Mouse (Mus musculus) adrenal gland, adult (tissue): ENCODE data around the gene Gm28308.

Experiments
- DNase-seq, 2 experiments: peaks; one replicate each; pipeline ENCODE4 v3.0.0; 2022 to 2023; ENCODE audit warnings: low spot score in 1 of 2; ENCODE audit not compliant: inconsistent age in 2 of 2

Gene Gm28308

GRCm38 (mm10) chr6:52170898-52171223, 42.3 kb downstream of the Gm28308 start:
- no peak for DNase-seq

- peak; percentile 59 to 75 for DNase-seq
Observed at GRCm38 (mm10) chr6:52170166-52170897, 42.8 kb downstream of the Gm28308 start.

GRCm38 (mm10) chr6:52169499-52170165, 43.5 kb downstream of the Gm28308 start:
- peak in 1 of 2 experiments; percentile 58 for DNase-seq

- DNase-seq = peak; percentile 50 to 79
Observed at GRCm38 (mm10) chr6:52168191-52169055, 44.7 kb downstream of the Gm28308 start.

GRCm38 (mm10) chr6:52167736-52168161, 45.4 kb downstream of the Gm28308 start:
- DNase-seq = peak; percentile 7 to 50

GRCm38 (mm10) chr6:52167176-52167575, 46.0 kb downstream of the Gm28308 start:
- DNase-seq = peak in 1 of 2 experiments; percentile 44

GRCm38 (mm10) chr6:52166431-52167077, 46.6 kb downstream of the Gm28308 start:
- peak; percentile 19 to 67 for DNase-seq

GRCm38 (mm10) chr6:52165441-52166370, 47.4 kb downstream of the Gm28308 start:
- DNase-seq = peak; percentile 48 to 83

- DNase-seq = peak; percentile 59 to 87
Observed at GRCm38 (mm10) chr6:52164626-52165440, 48.3 kb downstream of the Gm28308 start, which contains the start of gene Hoxa2. Gene Hoxa2, minus strand, starts transcription at chr6:52164831.

- DNase-seq = peak in 1 of 2 experiments; percentile 47
Observed at GRCm38 (mm10) chr6:52164051-52164625, 49.0 kb downstream of the Gm28308 start.

GRCm38 (mm10) chr6:52163366-52164031, 49.6 kb downstream of the Gm28308 start:
- DNase-seq = peak; percentile 37 to 85

- peak in 1 of 2 experiments; percentile 81 for DNase-seq
Observed at GRCm38 (mm10) chr6:52162611-52163365, 50.4 kb downstream of the Gm28308 start.

GRCm38 (mm10) chr6:52162093-52162380, 51.1 kb downstream of the Gm28308 start:
- no peak for DNase-seq

- DNase-seq = peak in 1 of 2 experiments; percentile 67
Observed at GRCm38 (mm10) chr6:52161336-52162092, 51.6 kb downstream of the Gm28308 start.

- DNase-seq = peak; percentile 71 to 88
Observed at GRCm38 (mm10) chr6:52160511-52161335, 52.4 kb downstream of the Gm28308 start.

- DNase-seq = peak; percentile 49 to 83
Observed at GRCm38 (mm10) chr6:52159979-52160378, 53.2 kb downstream of the Gm28308 start.
